Mouse (Mus musculus) frontal cortex, postnatal 10 days (tissue): Measurements from ENCODE around the gene Acr.

Experiments used
- DNase-seq, 2 experiments: peaks; one replicate each; pipeline ENCODE4 v3.0.0; 2022; ENCODE audit warnings: low spot score in 2 of 2, mixed read lengths in 1 of 2

The Acr gene

DNA sequence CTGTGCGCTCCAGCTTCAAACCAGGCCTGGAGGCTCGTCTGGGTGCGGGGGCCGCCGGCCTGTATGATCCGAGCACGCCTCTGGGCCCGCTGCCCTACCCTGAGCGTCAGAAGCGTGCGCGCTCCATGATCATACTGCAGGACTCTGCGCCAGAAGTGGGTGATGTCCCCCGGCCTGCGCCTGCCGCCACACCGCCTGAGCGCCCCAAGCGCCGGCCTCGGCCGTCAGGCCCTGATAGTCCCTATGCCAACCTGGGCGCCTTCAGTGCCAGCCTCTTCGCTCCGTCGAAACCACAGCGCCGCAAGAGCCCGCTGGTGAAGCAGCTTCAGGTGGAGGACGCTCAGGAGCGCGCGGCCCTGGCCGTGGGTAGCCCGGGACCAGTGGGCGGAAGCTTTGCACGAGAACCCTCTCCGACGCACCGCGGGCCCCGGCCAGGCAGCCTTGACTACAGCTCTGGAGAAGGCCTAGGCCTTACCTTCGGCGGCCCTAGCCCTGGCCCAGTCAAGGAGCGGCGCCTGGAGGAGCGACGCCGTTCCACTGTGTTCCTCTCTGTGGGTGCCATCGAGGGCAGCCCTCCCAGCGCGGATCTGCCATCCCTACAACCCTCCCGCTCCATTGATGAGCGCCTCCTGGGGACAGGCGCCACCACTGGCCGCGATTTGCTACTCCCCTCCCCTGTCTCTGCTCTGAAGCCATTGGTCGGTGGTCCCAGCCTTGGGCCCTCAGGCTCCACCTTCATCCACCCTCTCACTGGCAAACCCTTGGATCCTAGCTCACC lies 20.1 kb upstream of the Acr start:
- DNase-seq, result no peak

DNA sequence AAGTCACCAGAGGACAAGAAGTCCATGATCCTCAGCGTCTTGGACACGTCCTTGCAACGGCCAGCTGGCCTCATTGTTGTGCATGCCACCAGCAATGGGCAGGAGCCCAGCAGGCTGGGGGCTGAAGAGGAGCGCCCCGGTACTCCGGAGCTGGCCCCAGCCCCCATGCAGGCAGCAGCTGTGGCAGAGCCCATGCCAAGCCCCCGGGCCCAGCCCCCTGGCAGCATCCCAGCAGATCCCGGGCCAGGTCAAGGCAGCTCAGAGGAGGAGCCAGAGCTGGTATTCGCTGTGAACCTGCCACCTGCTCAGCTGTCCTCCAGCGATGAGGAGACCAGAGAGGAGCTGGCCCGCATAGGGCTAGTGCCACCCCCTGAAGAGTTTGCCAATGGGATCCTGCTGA lies 19.3 kb upstream of the Acr start:
- DNase-seq, result peak; percentile 66 to 69

DNA sequence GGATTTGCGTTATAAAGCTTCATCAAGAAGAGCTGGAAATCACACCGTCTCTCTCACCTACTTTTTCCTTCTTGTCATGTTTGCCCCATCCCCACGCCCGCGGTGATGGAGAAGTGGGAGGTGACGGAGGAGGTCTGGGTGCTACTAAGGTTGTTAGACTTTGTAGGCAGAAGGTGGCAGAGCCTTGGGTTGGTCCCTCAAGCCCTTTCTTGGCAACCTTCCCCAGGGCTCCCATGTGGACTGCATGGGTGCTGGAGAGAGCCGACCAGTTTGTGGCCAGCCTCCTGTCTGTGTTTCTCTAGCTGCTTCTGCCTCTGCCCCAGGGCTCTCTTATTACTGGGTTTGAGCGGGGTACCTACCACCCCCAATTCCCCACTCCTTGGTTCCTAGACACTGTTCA lies 17.6 kb upstream of the Acr start:
- no peak for DNase-seq

DNA sequence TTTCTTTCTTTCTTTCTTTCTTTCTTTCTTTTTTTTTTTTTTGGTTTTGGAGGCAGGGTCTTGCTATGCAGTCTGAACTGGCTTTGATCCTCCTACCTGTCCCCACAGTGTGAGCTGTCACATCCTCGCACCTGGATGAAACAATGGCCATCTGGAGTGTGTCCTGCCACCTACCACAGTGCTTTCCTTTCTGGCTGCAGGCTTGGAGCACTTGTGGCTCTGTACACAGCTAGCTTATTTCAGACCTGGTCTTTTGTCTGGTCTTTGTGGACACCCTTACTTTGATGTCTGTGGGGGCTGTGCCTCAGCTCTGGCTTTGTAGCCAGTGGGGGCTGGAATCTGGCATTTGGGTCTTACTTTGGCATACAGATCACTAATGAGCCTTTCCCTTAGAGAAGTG lies 16.4 kb upstream of the Acr start:
- no peak for DNase-seq

DNA sequence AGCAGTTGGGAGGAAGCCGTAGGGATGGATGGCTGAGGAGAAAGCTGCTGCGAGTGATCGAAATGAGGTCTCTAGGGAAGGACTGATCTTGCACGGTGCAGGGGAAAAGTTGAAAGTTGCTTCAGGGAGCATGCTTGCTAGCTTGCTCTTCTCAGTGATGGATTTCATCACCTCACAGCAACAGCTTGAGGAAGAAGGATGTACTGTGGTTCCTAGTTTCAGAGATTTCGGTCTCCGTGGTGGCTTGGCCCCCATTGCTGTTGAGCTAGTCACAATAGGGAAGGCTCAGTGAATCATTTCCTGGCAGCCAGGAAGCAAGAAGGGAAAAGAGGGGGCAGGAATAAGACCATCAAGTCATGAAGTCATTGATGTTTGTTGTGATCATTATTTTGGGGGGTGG lies 12.5 kb upstream of the Acr start:
- DNase-seq, result no peak

DNA sequence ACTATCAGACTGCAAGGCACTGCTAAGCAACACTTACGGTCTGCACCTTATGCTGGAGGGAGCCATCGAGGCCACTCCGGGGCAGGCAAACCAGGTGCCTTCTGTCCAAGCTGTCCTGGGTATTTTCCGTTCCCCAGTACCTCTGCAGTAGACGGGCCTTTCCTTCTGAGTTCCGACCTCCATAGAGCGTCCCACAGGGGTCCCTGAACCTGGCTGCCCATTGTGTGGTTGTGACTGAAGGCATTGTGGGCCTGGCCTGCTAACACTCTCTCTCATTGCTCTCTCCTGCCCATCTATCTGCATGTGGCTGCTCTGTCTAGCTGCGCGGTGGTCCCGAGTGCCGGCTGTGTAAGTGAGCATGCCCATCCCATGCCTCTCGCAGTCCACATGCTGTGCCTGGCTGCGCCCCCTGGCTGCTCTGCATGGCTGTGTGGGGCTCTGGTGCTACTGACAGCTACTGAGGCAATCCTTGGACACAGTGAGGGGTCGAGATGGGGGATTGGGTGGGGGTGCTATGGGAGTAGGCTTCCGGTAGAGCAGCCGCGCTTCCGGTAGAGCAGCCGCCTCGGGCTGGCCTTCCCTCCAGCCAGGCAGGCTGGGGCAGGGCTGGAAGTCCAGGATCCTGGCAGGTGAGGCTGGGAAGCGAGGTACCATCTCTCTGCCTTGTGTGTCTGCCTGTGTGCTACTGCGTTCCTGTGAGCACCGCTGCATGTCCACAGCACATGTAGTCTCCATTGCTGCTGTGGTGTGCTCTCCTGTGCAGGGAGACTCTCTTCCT lies 11.5 kb upstream of the Acr start:
- no peak for DNase-seq

DNA sequence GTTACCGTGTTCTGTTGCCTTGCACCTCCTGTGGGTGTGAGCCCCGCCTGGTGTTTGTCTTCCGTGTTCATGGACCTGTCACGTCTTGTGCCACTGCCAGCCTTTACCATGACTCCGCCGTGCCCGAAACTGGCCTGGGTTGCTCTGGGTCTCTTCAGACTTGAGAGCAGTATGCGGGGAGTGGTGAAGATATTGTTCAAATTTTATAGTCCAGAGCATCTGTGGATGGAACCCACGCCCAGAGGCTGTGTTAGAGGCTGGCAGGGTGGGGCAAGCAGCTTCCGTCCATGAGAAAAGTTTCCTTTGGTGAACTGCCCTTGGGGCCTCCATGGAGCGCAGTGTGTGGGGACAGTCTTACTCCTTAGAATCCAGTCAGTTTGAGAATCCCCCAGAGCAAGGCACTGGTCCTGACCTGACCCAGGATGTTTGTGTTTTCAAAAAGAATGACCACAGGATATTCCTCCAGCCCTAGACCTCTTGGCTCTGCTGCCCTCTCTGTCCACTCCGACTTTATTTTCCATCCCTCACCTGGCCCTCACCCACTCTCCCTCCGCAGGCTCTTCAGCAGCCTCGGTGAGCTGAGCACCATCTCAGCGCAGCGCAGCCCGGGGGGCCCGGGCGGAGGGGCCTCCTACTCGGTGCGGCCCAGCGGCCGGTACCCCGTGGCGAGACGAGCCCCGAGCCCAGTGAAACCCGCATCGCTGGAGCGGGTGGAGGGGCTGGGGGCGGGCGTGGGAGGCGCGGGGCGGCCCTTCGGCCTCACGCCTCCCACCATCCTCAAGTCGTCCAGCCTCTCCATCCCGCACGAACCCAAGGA lies 10.7 kb upstream of the Acr start:
- DNase-seq, result no peak

DNA sequence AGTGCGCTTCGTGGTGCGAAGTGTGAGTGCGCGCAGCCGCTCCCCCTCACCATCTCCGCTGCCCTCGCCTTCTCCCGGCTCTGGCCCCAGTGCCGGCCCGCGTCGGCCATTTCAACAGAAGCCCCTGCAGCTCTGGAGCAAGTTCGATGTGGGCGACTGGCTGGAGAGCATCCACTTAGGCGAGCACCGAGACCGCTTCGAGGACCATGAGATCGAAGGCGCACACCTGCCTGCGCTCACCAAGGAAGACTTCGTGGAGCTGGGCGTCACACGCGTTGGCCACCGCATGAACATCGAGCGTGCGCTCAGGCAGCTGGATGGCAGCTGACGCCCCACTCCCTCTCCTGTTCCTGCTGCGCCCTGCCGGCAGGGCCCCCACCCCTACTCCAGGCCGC lies 10.1 kb upstream of the Acr start:
- DNase-seq, result no peak

DNA sequence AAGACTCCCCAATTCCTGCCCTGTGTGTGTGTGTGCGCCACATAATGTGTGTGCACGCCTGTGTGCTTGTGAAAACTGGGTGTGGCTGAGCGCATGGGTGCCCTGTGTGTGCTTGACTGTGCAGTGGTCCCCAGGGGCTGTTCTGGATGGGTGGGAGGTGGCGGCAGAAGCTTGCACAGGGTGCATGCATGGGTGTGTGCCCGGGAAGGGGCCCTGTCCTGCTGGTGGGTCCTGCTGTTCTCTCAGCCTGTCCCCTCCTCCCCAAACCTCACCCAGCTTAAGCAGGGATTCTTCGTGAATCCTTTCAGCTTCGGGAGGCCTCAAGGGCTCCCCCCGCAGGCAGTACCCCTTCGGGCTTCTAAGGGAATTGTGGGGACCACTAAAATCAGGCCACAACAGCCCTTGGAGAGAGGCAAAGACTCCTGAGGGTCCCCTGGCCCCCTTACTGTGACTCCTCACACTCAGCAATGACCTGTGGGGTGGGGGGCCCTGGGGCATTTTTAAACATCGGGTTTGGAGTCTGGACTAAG lies 8.9 kb upstream of the Acr start:
- no peak for DNase-seq

DNA sequence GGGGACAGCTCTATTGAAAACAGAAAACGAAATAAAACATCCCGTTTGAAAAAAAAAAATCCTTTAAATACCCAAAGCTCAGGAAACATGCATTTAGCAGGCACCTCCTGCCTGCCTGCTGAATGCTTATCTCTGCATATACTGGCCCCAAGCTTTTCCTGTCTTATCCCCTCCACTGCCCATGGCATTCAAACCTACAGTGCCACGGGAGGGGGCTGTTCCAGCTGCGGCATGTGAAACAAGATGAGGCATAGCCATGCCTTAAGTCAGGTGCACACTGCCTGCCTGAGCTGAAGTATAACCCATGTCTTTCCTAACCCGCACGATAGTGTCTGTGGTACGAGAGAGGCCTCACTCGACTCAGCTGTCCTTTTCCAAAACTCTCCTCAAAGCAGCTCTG lies 4.0 kb downstream of the Acr start:
- DNase-seq, result no peak

DNA sequence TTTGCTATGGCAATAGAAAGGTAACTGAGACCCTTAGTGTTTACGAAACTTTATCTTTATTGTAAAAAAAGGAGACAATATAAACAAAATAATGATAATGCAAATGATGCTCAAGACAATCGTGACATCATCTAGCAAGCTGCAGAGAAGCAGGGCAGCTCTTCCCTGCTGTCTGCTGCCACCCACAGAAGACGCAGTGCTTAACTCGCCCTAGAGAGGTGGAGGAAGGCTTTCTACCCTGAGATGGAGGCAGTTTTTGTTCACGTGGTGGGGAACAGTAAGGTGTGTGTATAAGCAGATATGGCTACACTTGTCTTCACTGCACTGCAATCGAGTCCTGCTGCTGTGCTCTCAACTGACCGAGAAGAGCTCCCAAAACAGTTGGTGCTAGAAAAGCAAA lies 14.4 kb downstream of the Acr start:
- no peak for DNase-seq

DNA sequence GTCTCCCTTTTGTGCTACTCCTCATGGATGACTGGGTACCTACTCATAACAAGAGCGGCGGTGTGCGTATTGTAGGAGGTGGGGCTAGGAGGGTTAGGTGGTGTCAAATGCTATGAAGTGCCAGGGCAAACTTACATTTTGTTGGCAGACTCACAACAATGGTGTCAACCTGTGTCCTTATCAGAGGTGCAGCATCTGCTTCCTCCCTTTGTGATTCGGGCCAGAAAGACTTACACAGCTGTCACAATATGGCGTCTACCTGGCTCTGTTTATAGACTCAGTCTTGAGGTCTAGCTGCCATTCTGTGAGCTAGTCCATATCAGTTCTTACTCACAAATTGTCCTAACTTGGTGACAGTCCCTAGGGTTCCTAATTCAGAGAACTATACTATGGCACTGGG lies 17.0 kb downstream of the Acr start:
- DNase-seq, result no peak

DNA sequence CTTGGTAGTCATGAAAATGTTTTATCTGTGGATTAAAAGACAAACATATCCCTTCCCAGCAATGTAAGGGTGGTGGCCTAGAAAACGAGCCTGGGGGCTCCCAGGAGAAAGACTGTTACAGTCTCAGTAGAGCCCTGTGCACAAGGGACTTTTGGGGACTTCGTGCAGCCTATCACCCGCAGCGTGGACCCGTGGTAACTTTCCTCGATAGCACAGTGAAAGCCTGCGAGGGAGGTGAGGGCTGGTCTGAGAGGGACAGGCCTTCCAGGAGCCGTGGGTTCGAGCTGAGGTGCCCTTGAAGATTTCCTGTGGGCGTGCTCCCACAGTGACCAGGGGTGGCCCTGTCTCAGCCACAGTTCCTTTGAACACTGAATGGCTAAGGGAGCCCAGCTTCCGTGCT lies 17.5 kb downstream of the Acr start:
- DNase-seq, result no peak

DNA sequence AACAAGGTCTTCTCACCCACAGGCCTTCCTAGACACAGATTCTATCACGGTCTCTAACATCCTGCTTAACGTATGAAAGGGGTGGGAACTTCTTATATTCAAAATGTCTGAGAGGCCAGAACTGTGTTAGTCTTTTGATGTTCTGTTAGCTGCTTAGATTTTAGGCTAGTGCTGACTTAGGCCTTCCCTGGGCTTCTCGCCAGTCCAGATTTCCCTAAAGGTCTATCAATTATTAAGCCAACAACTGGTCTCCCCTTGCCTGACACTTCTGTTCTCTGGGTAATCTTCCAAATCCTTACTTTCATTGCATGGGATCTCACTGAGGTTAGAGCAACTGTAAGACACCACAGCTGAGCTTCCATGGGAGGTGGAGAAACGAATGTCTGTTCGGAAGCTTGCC lies 21.0 kb downstream of the Acr start:
- DNase-seq, result no peak

DNA sequence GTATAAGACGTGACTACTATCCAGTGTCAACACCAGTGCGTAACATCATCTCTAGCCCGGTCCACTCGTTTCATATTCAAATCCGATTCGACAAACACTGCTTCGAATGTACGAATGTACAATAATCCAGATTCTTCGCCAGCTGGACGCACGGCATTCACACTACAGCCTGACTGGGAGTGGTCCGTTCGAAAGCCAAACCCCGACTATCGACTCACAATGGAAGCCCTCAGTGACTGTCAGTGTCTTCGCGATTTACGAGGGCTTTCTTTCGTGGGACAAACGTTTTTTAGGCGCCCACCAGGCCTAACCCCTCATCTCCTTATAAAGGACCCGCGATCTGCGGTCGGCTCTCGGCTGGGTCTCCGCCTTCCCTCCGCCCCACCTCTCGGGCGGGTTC lies 23.2 kb downstream of the Acr start:
- no peak for DNase-seq

DNA sequence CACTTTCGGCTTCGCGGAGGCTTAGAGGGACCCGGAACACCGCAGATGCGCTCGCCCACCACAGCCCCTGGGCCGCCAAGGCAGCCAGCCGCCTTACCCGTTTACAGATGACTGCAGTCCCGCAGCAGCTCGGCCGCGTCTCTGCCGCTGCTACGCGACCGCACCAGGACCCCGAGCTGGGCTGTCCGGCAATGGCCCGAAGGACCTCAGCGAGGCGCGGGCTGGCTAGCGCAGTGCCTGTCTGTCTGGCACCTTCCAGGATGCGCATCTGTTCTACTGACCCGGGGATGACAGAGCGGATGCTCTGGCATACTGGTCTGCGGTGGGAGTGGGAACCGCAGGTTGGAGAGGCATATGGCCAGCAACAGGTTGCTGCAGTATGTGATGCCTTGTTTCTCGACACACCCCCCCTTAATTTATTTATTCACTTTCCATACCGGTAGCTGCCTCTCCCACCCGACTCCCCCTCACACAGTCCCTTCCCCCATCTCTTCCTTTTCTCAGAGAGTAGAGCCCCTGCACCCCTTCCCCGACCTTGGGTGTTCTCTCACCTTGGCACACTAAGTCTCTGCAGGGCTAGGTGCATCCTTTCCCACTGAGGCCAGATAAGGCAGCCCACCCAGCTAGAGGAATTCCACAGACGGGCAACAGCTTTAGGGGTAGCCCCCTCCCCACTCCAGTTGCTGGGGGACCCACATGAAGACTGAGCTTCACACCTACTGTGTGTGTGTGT lies 23.8 kb downstream of the Acr start, which contains the start of gene Rabl2:
Gene Rabl2, minus strand, starts transcription at position 201 of the 733 bp plus-strand sequence.
- DNase-seq, result peak; percentile 77 to 84

DNA sequence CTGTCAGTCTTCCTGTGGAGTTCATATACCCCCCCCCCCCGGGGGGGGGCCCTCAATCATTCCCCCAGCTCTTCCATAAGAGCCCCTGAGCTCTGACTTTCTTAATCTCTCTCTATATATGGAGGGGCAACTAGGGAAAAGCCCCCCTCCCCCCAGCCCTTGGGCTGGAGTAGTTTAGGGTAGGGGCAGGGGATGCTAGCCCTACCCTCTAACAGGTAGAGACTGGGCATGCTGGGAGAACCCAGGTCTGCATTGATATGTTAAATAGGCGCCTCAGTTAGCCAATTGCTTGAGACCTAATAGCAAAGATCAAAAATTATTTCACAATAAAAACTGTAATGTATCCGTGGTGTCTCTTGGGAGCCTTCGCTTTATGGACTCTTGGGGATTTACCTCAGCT lies 24.4 kb downstream of the Acr start:
- no peak for DNase-seq

DNA sequence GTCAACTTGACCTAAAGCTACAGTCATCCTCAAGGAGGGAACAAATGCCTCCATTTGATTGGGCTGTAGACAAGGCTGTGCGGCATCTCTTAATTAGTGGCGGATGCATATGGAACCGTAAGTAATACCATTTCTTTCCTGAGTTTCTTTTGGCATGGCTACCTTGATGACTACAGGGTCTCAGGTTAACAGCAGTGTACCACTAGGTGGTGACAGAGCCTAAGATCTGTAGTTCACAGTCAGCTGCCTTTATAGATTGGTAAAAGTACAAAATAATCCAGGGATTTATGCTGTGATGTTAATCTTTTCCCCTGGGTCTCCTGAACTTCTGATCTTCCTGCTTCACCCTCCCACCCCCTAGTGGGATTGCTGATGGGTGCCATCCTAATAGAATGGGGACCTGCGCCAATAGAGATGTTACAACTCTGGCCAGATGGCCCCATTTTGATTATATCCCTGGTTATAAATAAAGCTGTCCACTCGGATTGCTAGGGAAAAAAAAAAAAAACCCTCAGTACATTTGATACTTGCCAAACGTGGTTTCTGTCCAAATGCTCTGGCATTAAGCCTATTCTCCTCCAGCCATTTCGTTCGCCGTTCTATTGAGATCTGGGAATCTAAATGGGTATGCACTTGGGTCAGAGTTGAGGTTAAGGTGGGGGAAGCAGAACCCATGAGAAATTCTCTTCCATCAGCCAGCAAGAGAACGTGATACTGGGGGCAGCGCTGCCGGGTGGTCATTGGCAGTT lies 37.9 kb downstream of the Acr start:
- DNase-seq, result no peak

DNA sequence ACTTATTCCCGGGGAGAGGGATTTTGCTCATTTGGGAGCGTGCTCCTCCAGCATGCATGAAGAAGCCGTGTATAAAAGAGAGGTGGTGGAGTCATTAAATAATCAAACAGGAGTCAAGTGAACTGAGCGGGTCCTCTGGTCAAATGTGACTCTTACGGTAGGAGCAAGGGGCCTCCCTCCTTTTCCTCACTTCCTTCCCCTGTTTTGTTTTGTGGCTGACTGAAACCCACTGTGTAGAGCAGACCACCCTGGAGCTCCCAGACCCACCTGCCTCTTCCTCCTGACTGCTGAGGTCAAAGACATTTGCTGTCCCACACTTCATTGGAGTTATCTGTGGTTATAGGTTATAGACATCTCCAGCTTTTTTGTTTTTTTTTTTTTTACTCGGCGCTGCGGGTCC lies 39.4 kb downstream of the Acr start:
- DNase-seq, result no peak

DNA sequence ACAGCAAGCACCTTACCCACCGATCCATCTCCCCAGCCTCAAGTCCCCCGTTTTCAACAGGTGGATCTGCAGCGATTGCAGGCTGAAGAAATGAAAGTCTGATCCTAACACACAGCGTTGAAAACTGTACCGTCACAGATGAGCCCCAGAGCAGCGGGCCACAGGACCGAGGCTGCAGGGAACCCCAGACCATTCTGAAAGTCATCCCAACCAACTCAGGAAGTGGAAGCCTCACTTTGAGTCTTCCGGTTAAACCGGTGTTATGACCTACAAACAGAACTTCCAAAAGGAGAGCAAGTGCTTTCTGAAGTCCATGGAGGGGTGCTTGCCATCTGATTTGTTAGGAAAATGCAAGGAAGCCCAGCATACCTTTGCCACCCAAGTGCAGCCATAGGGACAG lies 39.8 kb downstream of the Acr start:
- no peak for DNase-seq
